Mouse (Mus musculus) left cerebral cortex, adult 11 months (tissue): Measurements from ENCODE around the gene Pdhb.
A peak's percentile ranks its signal among the peaks of the same experiment; 100 is the strongest.
"Not testable (repeated sequence)": the region's sequence is repeated elsewhere in the genome, so short reads cannot be mapped to it uniquely, and the experiment has no call there.

Experiments
- DNase-seq: peaks from one replicate; pipeline ENCODE4 v3.0.0; 2022; ENCODE audit warnings: low spot score

Pdhb gene

GRCm38 (mm10) chr14:8190556-8190955 is 17.7 kb upstream of the Pdhb start:
- no peak for DNase-seq

- DNase-seq = peak; percentile 53
These were observed 13.6 kb upstream of the Pdhb start for GRCm38 (mm10) chr14:8186278-8187045.

DNA sequence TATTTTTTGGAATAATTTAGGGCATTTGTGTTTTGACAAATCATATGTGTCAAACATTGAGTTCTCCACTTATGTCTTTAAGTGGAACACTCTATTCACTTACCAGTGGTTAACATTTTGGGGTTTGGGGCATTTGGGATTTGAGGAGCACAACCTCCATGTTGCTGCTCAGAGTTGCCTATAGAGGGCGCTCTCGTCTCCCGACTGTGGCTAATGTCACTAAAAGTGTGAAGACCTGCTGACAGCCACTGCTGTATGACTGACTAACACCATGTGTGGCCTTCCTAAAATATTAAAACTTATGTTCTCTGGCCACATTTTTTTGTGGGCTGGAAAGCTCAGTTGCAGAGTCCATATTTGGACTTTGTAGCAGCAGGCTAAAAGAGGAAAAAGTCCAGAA is 10.5 kb upstream of the Pdhb start:
- DNase-seq = no peak

- DNase-seq = no peak
These were observed 7.7 kb upstream of the Pdhb start for GRCm38 (mm10) chr14:8180371-8181035.

GRCm38 (mm10) chr14:8176251-8176650 is 3.4 kb upstream of the Pdhb start:
- no peak for DNase-seq

DNA sequence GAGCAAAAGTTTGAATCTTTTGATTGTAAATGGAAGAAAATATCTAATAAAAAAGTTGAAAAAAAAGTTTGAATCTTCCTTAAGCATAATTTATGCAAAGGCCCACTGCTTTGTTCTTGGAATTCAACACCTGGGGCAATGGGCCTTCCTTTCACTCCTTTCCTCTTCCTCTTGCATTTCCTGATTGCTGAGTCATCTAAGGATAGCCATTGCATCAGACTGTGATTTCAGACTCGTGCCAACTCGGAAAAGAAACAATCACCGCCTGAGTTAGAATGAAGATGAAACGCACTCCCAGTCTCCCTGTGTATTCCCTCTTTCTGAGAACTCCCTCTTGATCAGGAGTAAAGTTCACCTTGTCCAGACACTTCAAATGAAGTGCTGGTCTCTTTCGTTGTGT is 1.8 kb upstream of the Pdhb start:
- no peak for DNase-seq

DNA sequence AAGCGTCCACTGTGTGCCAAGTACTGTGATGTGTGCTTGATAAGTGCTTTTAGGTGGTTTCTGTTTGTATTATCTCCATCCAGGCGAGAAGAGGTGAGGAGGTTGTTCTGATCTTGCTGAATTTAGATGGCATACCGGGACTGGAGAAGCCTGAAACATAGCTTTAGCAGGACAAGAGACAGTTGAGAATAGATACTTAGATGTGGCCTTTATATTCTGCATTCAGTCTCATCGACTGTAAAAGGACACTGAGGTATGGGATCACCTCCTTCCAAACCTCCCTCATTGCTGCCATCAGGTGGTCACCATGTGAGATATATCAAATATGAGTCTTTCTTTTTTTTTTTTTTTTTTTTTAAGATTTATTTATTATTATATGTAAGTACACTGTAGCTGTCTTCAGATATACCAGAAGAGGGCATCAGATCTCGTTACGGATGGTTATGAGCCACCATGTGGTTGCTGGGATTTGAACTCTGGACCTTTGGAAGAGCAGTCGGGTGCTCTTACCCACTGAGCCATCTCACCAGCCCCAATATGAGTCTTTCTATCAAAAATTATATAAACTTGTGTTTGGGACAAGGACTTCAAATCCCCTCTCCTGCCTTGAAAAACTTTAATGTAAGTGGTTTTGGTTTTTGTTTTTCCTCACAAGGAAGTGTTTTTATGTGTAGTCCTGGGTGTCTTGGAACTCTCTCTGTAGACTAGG is 871 bp upstream of the Pdhb start:
- not testable (repeated sequence) for DNase-seq

DNA sequence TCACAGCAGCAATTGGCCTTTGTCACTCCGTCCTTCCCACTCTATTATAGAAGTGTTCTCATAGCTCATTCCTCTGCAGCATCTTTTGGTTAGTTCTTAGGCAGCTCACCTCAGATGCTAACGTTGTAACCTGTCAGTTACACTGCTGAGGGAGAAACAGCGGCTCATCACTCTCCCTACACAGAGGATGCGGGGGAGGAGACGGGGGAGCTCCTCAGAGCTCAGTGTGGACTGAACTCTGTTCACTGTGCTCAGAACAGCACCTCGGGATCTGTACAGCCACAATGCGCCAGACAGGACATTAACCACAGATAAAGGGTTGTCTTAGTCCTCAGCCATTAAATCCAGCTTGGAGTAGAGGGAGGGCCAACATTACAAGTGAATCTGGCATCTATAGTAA is 8.4 kb downstream of the Pdhb start:
- no peak for DNase-seq

GRCm38 (mm10) chr14:8161777-8162176 is 11.0 kb downstream of the Pdhb start:
- no peak for DNase-seq

DNA sequence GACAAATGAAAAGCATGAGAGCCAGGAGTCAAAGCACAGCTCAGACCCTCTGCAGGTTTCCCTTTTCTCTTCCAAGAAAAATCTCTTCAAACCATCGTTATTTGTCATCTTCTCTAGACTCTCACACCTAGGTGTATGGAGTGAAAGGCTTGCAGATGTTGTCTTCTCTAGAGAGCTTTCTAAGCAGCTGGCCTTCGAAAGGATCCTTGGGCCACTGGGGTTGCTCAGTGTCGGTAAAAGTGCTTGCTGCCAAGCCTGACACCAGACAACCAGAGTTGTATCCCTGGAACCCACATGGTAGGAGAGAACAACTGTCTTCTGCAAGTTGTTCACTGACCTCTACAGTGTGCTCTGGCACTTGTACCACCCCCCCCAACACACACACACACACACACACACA is 13.7 kb downstream of the Pdhb start:
- no peak for DNase-seq

GRCm38 (mm10) chr14:8158721-8159120 is 14.1 kb downstream of the Pdhb start:
- no peak for DNase-seq

DNA sequence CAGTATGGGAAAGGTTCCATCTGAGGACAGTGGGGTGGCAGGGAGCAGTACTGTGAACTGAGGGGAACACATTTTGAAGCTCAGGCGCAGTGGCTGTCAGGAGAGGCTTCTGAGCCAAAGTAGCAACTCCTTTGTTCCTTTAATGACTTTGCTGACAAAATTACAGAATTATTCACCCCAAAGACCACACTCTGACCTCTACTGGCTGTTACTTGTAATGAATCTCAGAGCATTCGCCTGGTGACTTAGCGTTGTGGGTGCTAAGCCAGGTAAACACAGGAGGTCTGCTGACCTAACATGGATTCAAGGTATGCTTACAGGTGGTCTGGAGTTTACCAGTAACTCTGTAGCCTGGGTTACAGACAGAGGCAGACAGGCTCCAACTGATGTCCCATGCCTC is 15.9 kb downstream of the Pdhb start:
- DNase-seq = no peak

GRCm38 (mm10) chr14:8154072-8154471 is 18.8 kb downstream of the Pdhb start:
- no peak for DNase-seq

DNA sequence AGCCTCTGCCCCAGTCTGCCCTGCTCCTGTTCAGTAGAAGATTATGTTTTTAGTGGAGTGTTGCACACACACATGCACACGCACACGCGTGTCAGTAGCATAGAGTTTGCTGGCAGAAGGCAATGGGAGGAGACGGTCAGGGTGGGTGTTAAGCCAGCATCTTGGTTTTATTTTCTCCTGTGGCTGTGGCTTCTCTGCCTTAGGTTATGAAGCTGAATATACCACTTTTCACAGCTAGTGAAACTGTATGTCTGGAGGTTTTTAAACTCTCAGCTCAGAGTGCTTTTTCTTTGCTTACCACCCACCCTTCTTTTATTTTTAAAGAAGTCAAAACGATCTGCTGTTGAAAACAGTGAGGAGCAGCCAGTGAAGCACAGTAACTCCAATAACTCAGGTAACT is 21.1 kb downstream of the Pdhb start:
- DNase-seq = no peak

DNA sequence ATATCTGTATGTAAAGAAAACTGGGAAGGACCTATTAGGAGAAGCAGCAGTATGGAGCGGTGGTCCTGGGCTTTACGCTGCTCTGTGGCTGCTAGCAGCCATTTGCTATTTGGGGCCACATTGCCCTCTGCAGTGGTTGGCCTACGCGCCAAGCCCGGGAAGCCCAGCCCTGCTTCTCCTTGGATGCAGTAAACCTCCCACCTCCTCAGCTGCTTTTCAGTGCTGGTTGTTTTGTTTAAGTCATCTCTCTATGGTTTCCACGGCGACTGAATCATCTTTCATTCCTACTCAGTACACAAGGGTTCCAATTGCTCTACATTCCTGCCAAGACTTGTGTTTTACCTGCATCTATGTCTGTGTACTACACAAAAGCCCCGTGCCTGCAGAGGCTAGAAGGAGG is 24.0 kb downstream of the Pdhb start:
- DNase-seq = no peak

GRCm38 (mm10) chr14:8146611-8147223 is 26.1 kb downstream of the Pdhb start:
- DNase-seq = no peak

DNA sequence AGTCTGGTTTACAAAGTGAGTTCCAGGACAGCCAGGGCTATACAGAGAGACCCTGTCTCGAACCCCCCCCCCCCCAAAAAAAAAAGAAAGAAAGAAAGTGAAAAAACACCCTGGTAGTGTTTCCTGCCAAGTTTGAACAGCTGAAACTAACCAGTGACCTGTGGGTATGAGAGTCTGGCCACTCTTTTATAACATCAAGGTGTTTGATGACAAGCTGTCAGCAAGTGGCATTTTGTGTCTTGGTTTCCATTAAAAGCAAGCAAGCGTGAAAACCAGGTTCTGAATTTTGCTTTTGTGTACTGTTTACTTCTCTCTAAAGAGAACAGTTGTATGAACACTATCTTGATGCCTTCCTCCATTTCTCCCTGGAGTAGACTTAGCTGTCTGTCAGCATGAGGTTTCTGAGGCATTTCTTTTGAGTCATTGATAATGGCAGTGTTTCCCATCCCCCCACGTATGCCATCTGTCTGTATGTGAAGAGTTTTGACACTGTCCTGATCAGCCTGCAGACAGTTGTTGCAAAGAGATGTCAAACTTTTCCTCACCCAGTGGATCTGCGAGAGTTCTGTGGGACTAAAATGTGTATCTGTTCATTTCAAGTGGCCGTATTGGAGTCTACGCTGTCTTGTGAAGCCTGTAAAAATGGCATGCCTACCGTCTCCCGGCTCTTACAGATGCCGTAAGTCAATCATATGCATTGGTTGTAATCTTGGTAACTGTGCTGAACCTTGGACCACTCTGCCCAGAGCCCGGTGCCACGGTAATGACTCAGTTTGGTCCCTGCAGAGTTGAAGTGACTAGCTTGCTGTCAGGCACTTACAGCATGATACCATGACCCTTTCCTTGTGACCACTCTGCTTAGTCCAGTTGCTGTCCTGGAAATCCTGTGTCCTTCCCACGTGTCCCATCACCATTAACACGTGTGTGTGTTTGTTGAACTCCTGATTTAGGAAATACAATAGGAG is 26.9 kb downstream of the Pdhb start:
- no peak for DNase-seq

- DNase-seq = no peak
These were observed 31.7 kb downstream of the Pdhb start for GRCm38 (mm10) chr14:8141131-8141530.

DNA sequence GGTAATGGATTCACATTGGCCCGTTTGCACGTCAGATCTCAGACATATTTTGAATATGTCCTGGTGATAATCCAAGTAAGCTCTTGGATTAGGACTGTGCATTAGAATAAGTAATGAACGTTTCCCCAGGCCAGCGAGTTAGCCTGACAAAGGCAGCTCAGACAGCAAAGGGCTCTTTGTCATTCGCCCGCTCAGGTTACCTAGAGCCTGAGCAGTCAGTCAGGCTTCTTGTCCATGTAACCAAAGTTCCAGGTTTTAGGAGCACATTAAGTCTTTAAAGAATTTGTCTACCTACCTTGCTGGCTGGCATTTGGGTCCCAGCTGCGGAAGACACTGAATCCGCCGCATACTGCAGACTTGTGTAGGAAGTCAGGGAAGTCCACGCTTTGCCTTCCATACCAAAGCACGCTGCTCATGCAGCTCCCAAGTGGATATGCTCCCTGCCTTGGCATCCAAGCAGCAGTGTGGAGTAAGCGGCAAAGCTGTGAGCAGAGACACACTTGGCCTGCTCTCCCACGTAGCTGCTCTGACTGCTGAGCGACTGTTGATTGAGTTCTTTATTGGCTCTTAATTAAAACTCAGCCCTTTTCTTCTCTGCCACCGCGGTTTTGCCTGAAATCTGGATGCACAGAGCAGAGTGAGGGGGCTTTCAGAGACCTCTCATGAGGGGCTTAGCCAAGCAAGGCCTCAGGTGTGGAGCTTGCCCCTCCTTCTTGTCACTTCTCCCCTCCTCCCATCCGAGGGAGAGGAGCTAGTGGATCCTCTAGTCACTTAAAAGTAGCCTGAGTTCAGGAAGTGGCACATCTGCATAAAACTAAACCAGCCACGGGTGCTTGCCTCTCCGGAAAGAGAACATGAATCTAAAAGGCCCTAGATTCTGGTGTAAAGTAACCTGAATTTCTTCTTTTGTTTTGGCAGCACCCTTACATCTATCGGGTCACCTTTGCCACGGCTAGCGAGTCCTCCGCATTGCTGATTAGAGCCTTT is 32.8 kb downstream of the Pdhb start:
- no peak for DNase-seq

GRCm38 (mm10) chr14:8135130-8135529 is 37.7 kb downstream of the Pdhb start:
- DNase-seq = peak; percentile 43
